In genomic region chr5:99687894-99688293, GRCm38 (mm10) we compare ENCODE assay signal across 30 mouse cellular contexts. TPM values are rescaled to one million over a fixed set of nuclear protein-coding genes. Genes with fewer than 3 reads are reported as not detected.
DNase-seq lines count a peak whose midpoint lies in the region; ATAC-seq lines count a peak whose summit lies in the region.
"Had no signal": no experiment of that assay in that cellular context is flagged by ENCODE, and none has a peak within 500 bp of the region (broad histone marks: within the 10 kb centered on the region; RNA-seq: fewer than 3 reads in every experiment).

No protein-coding gene starts in this region.

- H3K4me2 ChIP-seq in forebrain, embryonic 12.5 days: 0 out of 2 replicates have a peak overlapping the region, but pooled peaks have one; percentile 6
- H3K4me2 ChIP-seq in forebrain, embryonic 16.5 days (ENCODE audit: low read length): no peak overlapping the region
- no peak overlapping the region for H3K4me2 ChIP-seq in forebrain, embryonic 15.5 days (replicated peaks)
- no peak overlapping the region for H3K4me2 ChIP-seq in midbrain, embryonic 15.5 days
- H3K4me2 ChIP-seq: heart, embryonic 12.5 days; hindbrain, embryonic 14.5 days; limb, embryonic 13.5 days; liver, embryonic 11.5 days; lung, embryonic 15.5 days; neural tube, embryonic 13.5 days had no signal

- H3K36me3 ChIP-seq in forebrain, embryonic 12.5 days (replicated peaks): no peaks in the 10 kb centered on the region
- H3K36me3 ChIP-seq in forebrain, embryonic 16.5 days (ENCODE audit: control insufficient read depth, insufficient read depth): no peaks in the 10 kb centered on the region
- H3K36me3 ChIP-seq in forebrain, embryonic 15.5 days: no peaks in the 10 kb centered on the region
- H3K36me3 ChIP-seq in midbrain, embryonic 15.5 days (replicated peaks): no peaks in the 10 kb centered on the region
- H3K36me3 ChIP-seq: heart, embryonic 12.5 days; limb, embryonic 13.5 days; lung, embryonic 15.5 days; neural tube, embryonic 13.5 days had no signal

- peaks cover 4% of the 10 kb centered on the region for H3K27me3 ChIP-seq in forebrain, embryonic 12.5 days
- no peaks in the 10 kb centered on the region for H3K27me3 ChIP-seq in forebrain, embryonic 16.5 days (replicated peaks; ENCODE audit: control insufficient read depth, insufficient read depth, low read length)
- H3K27me3 ChIP-seq in forebrain, embryonic 15.5 days: no peaks in the 10 kb centered on the region
- no peaks in the 10 kb centered on the region for H3K27me3 ChIP-seq in midbrain, embryonic 15.5 days (replicated peaks)
- H3K27me3 ChIP-seq: CH12.LX; heart, embryonic 12.5 days; limb, embryonic 13.5 days; lung, embryonic 15.5 days; neural tube, embryonic 13.5 days had no signal

- H3K4me3 ChIP-seq in forebrain, embryonic 12.5 days (replicated peaks): no peak overlapping the region
- no peak overlapping the region for H3K4me3 ChIP-seq in forebrain, embryonic 16.5 days (replicated peaks; ENCODE audit: low read length)
- no peak overlapping the region for H3K4me3 ChIP-seq in forebrain, embryonic 15.5 days
- H3K4me3 ChIP-seq in midbrain, embryonic 15.5 days: no peak overlapping the region
- H3K4me3 ChIP-seq: gastrocnemius, adult 2 months; heart, adult 2 months; heart, embryonic 12.5 days; limb, embryonic 13.5 days; lung, embryonic 15.5 days; neural tube, embryonic 13.5 days had no signal

- no peaks in the 10 kb centered on the region for H3K9me3 ChIP-seq in forebrain, embryonic 12.5 days
- H3K9me3 ChIP-seq in forebrain, embryonic 16.5 days (ENCODE audit: control insufficient read depth, low read length): no peaks in the 10 kb centered on the region
- H3K9me3 ChIP-seq in forebrain, embryonic 15.5 days: no peaks in the 10 kb centered on the region
- H3K9me3 ChIP-seq in midbrain, embryonic 15.5 days: no peaks in the 10 kb centered on the region
- H3K9me3 ChIP-seq: heart, embryonic 12.5 days; limb, embryonic 13.5 days; lung, embryonic 15.5 days; neural tube, embryonic 13.5 days had no signal

- H3K9ac ChIP-seq in forebrain, embryonic 12.5 days: no peak overlapping the region
- no peak overlapping the region for H3K9ac ChIP-seq in forebrain, embryonic 16.5 days (replicated peaks; ENCODE audit: low read depth, low read length)
- no peak overlapping the region for H3K9ac ChIP-seq in forebrain, embryonic 15.5 days (replicated peaks)
- no peak overlapping the region for H3K9ac ChIP-seq in midbrain, embryonic 15.5 days
- H3K9ac ChIP-seq: heart, embryonic 12.5 days; hindbrain, embryonic 14.5 days; limb, embryonic 13.5 days; lung, embryonic 15.5 days; neural tube, embryonic 13.5 days had no signal

- ATAC-seq in forebrain, embryonic 12.5 days (ENCODE audit: low FRiP score): peak; percentile 41; the same call in 1 of the 2 replicates
- ATAC-seq in forebrain, embryonic 16.5 days: no peak
- ATAC-seq in forebrain, embryonic 15.5 days (replicated peaks): 0 out of 2 replicates have a peak, but pooled peaks have one; percentile 63
- ATAC-seq in midbrain, embryonic 15.5 days (replicated peaks): peak; percentile 31; the same call in 1 of the 2 replicates
- ATAC-seq: activated CD4-positive, CD25-positive, alpha-beta regulatory T cell, adult 4 months; inflammation-experienced regulatory T-cells, adult 6 months had no signal

- DNase-seq in embryo, embryonic 10 days (ENCODE audit: low spot score): peak; percentile 29
- no peak for DNase-seq in embryo, embryonic 9.5 days (ENCODE audit: extremely low spot score)
- DNase-seq in left cerebral cortex, adult 9 months (ENCODE audit: low spot score in 2 of 2): no peak
- no peak for DNase-seq in right cerebral cortex, adult 2 months (ENCODE audit: low spot score in 2 of 2)
- DNase-seq: adrenal gland, adult 2 months; adrenal gland, postnatal 36 days; cerebellum, adult 8-10 months; cerebellum, postnatal 25 days; gastrocnemius, adult 2 months; heart, adult 2 months; heart, postnatal 4 days; kidney, adult 11 months; kidney, postnatal 14 days; right cerebral cortex, postnatal 25 days; spleen, adult 18-20 months; thymus, adult 2 months; thymus, postnatal 36 days had no signal

- 5% methylated on average over 6 of the region's 6 CpGs for WGBS in forebrain, embryonic 12.5 days
- WGBS in forebrain, embryonic 16.5 days: 6% methylated on average over 6 of the region's 6 CpGs
- WGBS in forebrain, embryonic 15.5 days: 6% methylated on average over 6 of the region's 6 CpGs
- 12% methylated on average over 6 of the region's 6 CpGs for WGBS in midbrain, embryonic 15.5 days

- peaks cover 18% of the 10 kb centered on the region for H3K4me1 ChIP-seq in forebrain, embryonic 12.5 days
- no peaks in the 10 kb centered on the region for H3K4me1 ChIP-seq in forebrain, embryonic 16.5 days (replicated peaks; ENCODE audit: control insufficient read depth, insufficient read depth, low read length)
- peaks cover 14% of the 10 kb centered on the region for H3K4me1 ChIP-seq in forebrain, embryonic 15.5 days
- peaks cover 12% of the 10 kb centered on the region for H3K4me1 ChIP-seq in midbrain, embryonic 15.5 days
- H3K4me1 ChIP-seq: lung, embryonic 15.5 days had no signal

- H3K27ac ChIP-seq in forebrain, embryonic 12.5 days: no peak overlapping the region
- no peak overlapping the region for H3K27ac ChIP-seq in forebrain, embryonic 16.5 days (ENCODE audit: low read length)
- H3K27ac ChIP-seq in forebrain, embryonic 15.5 days (replicated peaks): no peak overlapping the region
- no peak overlapping the region for H3K27ac ChIP-seq in midbrain, embryonic 15.5 days
- H3K27ac ChIP-seq: gastrocnemius, adult 2 months; heart, adult 2 months; hindbrain, embryonic 14.5 days; limb, embryonic 13.5 days; lung, embryonic 15.5 days; neural tube, embryonic 13.5 days had no signal

RNA-seq across cellular contexts. Expression of gene Rasgef1b, which starts 41.0 kb away (rescaled TPM):
- polyA plus RNA-seq in forebrain, embryonic 12.5 days (2016; fragmentation: Nextera tagmentation; extraction: Ambion mirVana): 36.6 and 36.9 TPM in 2 replicates
- 107 and 121 TPM in 2 replicates for polyA plus RNA-seq in forebrain, embryonic 16.5 days (2015; fragmentation: Nextera tagmentation; extraction: Ambion mirVana)
- 115 and 143 TPM in 2 replicates for polyA plus RNA-seq in forebrain, embryonic 15.5 days (2015; fragmentation: Nextera tagmentation; extraction: Ambion mirVana)
- polyA plus RNA-seq in midbrain, embryonic 15.5 days (2015; fragmentation: Nextera tagmentation; extraction: Ambion mirVana): 65.7 and 68.2 TPM in 2 replicates
